Mouse (Mus musculus) embryonic facial prominence, embryonic 12.5 days (tissue): ENCODE data around the gene Rprd1b. TPM values are rescaled to one million over a fixed set of nuclear protein-coding genes. Genes with fewer than 3 reads are reported as not detected.

ENCODE experiments used
- ATAC-seq: fragments of 200-750 bp; cut with Nextera tagmentation; 2 replicates; pipeline ENCODE4 v1.8.0; 2017; ENCODE audit not compliant: insufficient number of reproducible peaks, insufficient read depth, low FRiP score, low TSS enrichment
- H3K27ac ChIP-seq: fragments of 300-500 bp; sonication (generic); 2 replicates; pipeline ENCODE4 v1.5.1; 2016; ENCODE audit warnings: mild to moderate bottlenecking
- H3K27me3 ChIP-seq: fragments of 300-500 bp; sonication (generic); 2 replicates; pipeline ENCODE4 v1.6.1; 2016; ENCODE audit warnings: mild to moderate bottlenecking, moderate library complexity
- H3K36me3 ChIP-seq: fragments of 300-500 bp; sonication (generic); 2 replicates; pipeline ENCODE4 v1.6.1; 2016; ENCODE audit warnings: mild to moderate bottlenecking
- H3K4me1 ChIP-seq: fragments of 300-500 bp; sonication (generic); 2 replicates; pipeline ENCODE4 v1.6.1; 2016
- H3K4me2 ChIP-seq: fragments of 300-500 bp; sonication (generic); replicated peaks from 2 replicates; pipeline ENCODE4 v1.6.1; 2016; ENCODE audit warnings: mild to moderate bottlenecking, moderate library complexity
- H3K4me3 ChIP-seq: fragments of 300-500 bp; sonication (generic); 2 replicates; pipeline ENCODE4 v1.5.1; 2016; ENCODE audit warnings: mild to moderate bottlenecking
- H3K9ac ChIP-seq: fragments of 300-500 bp; sonication (generic); 2 replicates; pipeline ENCODE4 v1.6.1; 2016; ENCODE audit warnings: mild to moderate bottlenecking, moderate library complexity
- H3K9me3 ChIP-seq: fragments of 300-500 bp; sonication (generic); 2 replicates; pipeline ENCODE4 v1.6.1; 2016; ENCODE audit warnings: mild to moderate bottlenecking, moderate library complexity
- whole genome bisulfite sequencing: fragments of 180-500 bp; shearing (Covaris S2); methylation state at CpG from one replicate; pipeline ENCODE4 v1.1.7; 2016; 5-methylcytosine and 5-hydroxymethylcytosine counted together
- polyA plus RNA-seq: library from polyadenylated mRNA; unstranded; fragments of >200 nt; fragmentation: Nextera tagmentation; extraction: Ambion mirVana; gene quantifications from 2 replicates; pipeline ENCODE4 v1.2.1, GENCODE M21; 2016

Rprd1b gene
- polyA plus RNA-seq, 1 experiment from 2014 or later: 52.8 TPM

- H3K36me3 ChIP-seq: no peaks in the 10 kb centered on the region
- 0 out of 2 replicates have a peak, but pooled peaks cover 5% of the 10 kb centered on the region for H3K9me3 ChIP-seq
- H3K4me1 ChIP-seq: peaks cover 13% of the 10 kb centered on the region
- 1% methylated on average over 22 of the region's 22 CpGs for WGBS
- H3K4me2 ChIP-seq: peak overlapping the region; percentile 64
- 0 out of 2 replicates have a peak overlapping the region, but pooled peaks have one; percentile 36 for H3K9ac ChIP-seq
- peak; percentile 12; the same call in 1 of the 2 replicates for ATAC-seq
- H3K27ac ChIP-seq: peak overlapping the region; percentile 80
- H3K4me3 ChIP-seq: peak overlapping the region; percentile 34
- H3K27me3 ChIP-seq: no peaks in the 10 kb centered on the region
Measured at GRCm38 (mm10) chr2:158153728-158154343, 125.5 kb downstream of the Rprd1b start.

- Histone ChIP-seq H3K4me3 (no peak overlapping the region), H3K27ac (peak overlapping the region; percentile 31; the same call in 1 of the 2 replicates), H3K4me1 (peaks cover 13% of the 10 kb centered on the region), H3K27me3 (no peaks in the 10 kb centered on the region), H3K9me3 (0 out of 2 replicates have a peak, but pooled peaks cover 5% of the 10 kb centered on the region), H3K9ac (no peak overlapping the region), H3K36me3 (no peaks in the 10 kb centered on the region), H3K4me2 (no peak overlapping the region)
- 62% methylated on average over 8 of the region's 8 CpGs for WGBS
- no peak for ATAC-seq
Measured at GRCm38 (mm10) chr2:158154641-158155040, 126.3 kb downstream of the Rprd1b start.

- no peak overlapping the region for H3K9ac ChIP-seq
- ATAC-seq: no peak
- H3K27ac ChIP-seq: no peak overlapping the region
- H3K4me1 ChIP-seq: peaks cover 13% of the 10 kb centered on the region
- H3K27me3 ChIP-seq: no peaks in the 10 kb centered on the region
- H3K9me3 ChIP-seq: 0 out of 2 replicates have a peak, but pooled peaks cover 5% of the 10 kb centered on the region
- H3K36me3 ChIP-seq: no peaks in the 10 kb centered on the region
- H3K4me3 ChIP-seq: no peak overlapping the region
- no peak overlapping the region for H3K4me2 ChIP-seq
- WGBS: 88% methylated on average over 7 of the region's 7 CpGs
Measured at GRCm38 (mm10) chr2:158155101-158155500, 126.8 kb downstream of the Rprd1b start.

GRCm38 (mm10) chr2:158155615-158156014 is 127.3 kb downstream of the Rprd1b start:
- H3K9ac ChIP-seq: no peak overlapping the region
- no peak overlapping the region for H3K4me2 ChIP-seq
- 80% methylated on average over 2 of the region's 2 CpGs for WGBS
- H3K36me3 ChIP-seq: no peaks in the 10 kb centered on the region
- H3K27ac ChIP-seq: no peak overlapping the region
- no peak overlapping the region for H3K4me3 ChIP-seq
- no peaks in the 10 kb centered on the region for H3K27me3 ChIP-seq
- no peak for ATAC-seq
- peaks cover 13% of the 10 kb centered on the region for H3K4me1 ChIP-seq
- H3K9me3 ChIP-seq: 0 out of 2 replicates have a peak, but pooled peaks cover 5% of the 10 kb centered on the region

DNA sequence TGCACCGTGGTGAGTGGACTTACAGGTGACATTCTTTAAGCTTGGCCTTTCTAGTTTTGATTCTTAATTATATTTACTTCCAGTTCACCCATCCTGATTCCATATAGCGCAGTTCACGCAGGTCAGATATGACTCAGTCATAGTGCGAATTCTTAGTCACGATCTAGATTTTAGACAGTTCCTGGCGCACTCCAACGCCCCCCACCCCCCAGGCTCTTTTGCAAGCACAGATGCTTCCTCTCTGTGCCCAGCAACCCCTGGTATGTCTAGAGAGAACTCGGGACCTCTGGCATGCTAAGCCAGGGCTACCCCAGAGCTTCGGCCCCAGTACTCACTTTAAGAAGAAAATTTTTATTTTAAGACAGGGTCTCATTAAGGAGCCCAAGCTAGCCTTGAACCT is 128.2 kb downstream of the Rprd1b start:
- ATAC-seq: no peak
- Histone ChIP-seq H3K36me3 (no peaks in the 10 kb centered on the region), H3K27me3 (no peaks in the 10 kb centered on the region), H3K27ac (no peak overlapping the region), H3K4me3 (no peak overlapping the region), H3K9me3 (no peaks in the 10 kb centered on the region), H3K9ac (no peak overlapping the region), H3K4me2 (no peak overlapping the region), H3K4me1 (peaks cover 13% of the 10 kb centered on the region)
- WGBS: 82% methylated on average over 9 of the region's 9 CpGs

DNA sequence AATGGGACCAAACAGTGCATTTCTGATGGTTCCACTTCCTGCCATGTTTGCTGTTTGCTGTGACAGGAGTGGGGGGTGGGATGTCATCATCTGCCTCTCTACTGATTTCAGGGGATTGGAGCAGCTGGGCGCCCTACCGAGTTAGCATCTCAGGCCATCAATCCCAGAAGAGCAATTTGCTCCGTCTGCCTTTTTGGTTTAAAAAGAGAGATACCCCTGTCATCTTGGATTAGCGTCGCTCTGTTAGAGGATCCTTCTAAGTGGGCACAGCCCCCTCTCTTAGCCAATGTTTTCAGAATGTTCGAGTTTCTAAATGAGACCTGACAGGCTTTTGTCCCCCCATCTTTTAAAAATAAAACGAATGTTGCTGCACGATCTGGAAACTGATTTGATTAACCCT is 129.4 kb downstream of the Rprd1b start:
- H3K9me3 ChIP-seq: no peaks in the 10 kb centered on the region
- no peak overlapping the region for H3K9ac ChIP-seq
- H3K27ac ChIP-seq: no peak overlapping the region
- WGBS: 61% methylated on average over 8 of the region's 8 CpGs
- no peak overlapping the region for H3K4me3 ChIP-seq
- ATAC-seq: no peak
- H3K4me1 ChIP-seq: peaks cover 8% of the 10 kb centered on the region
- no peak overlapping the region for H3K4me2 ChIP-seq
- no peaks in the 10 kb centered on the region for H3K36me3 ChIP-seq
- no peaks in the 10 kb centered on the region for H3K27me3 ChIP-seq

GRCm38 (mm10) chr2:158159376-158160235 is 131.3 kb downstream of the Rprd1b start:
- no peak overlapping the region for H3K9ac ChIP-seq
- no peak overlapping the region for H3K4me2 ChIP-seq
- H3K36me3 ChIP-seq: no peaks in the 10 kb centered on the region
- H3K27me3 ChIP-seq: no peaks in the 10 kb centered on the region
- H3K4me1 ChIP-seq: no peaks in the 10 kb centered on the region; the same call in 1 of the 2 replicates
- H3K4me3 ChIP-seq: no peak overlapping the region
- 58% methylated on average over 7 of the region's 7 CpGs for WGBS
- H3K9me3 ChIP-seq: no peaks in the 10 kb centered on the region
- no peak overlapping the region for H3K27ac ChIP-seq
- ATAC-seq: no peak

- Histone ChIP-seq H3K4me2 (no peak overlapping the region), H3K9ac (no peak overlapping the region), H3K27ac (no peak overlapping the region), H3K9me3 (no peaks in the 10 kb centered on the region), H3K4me3 (no peak overlapping the region), H3K27me3 (no peaks in the 10 kb centered on the region), H3K4me1 (no peaks in the 10 kb centered on the region; the same call in 1 of the 2 replicates), H3K36me3 (no peaks in the 10 kb centered on the region)
- ATAC-seq: no peak
- WGBS: 86% methylated on average over 6 of the region's 6 CpGs
Measured at GRCm38 (mm10) chr2:158161761-158162160, 133.5 kb downstream of the Rprd1b start.

DNA sequence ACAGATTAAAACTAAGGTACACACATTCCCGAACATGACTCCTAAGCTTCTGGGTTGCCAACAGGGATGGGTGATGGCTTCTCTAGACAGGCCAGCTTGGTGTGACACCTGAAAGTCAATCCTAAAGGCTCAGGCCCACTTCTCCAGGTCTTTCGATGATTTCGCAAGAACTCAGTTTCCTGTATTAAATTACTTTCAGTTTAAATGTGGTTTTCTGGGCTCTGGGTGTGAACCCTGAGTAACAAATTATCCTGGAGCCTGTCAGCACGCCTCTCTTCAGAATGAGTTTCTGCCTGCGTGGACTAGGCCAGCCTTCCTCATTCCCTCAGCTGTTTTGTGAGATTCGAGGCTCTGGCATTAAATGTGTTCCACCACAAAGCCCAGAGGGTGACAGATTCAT is 134.7 kb downstream of the Rprd1b start:
- Histone ChIP-seq H3K27me3 (no peaks in the 10 kb centered on the region), H3K4me3 (no peak overlapping the region), H3K9ac (no peak overlapping the region), H3K36me3 (no peaks in the 10 kb centered on the region), H3K27ac (no peak overlapping the region), H3K9me3 (no peaks in the 10 kb centered on the region), H3K4me2 (no peak overlapping the region), H3K4me1 (no peaks in the 10 kb centered on the region; the same call in 1 of the 2 replicates)
- no peak for ATAC-seq
- 74% methylated on average over 6 of the region's 6 CpGs for WGBS

DNA sequence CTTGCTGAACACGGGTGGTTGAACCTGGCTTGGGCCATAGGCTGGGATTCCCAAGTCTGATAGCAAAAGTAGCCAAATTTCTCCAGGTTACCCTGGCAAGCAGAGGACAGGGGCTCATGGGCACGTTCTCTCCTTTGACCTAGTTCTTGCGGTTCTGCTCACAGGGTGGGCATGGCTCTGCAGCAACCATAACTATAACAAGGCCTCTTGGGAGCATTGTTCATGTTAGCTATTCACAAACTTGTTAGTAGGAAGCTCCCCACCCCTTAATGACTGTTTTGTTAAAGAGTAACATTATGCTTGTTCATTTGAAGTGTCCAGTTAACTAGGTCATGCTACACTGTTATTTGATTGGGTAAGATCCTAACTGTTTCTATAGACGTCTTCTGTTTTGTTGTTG is 137.5 kb downstream of the Rprd1b start:
- Histone ChIP-seq H3K9ac (no peak overlapping the region), H3K9me3 (no peaks in the 10 kb centered on the region), H3K4me3 (no peak overlapping the region), H3K36me3 (no peaks in the 10 kb centered on the region), H3K27me3 (no peaks in the 10 kb centered on the region), H3K27ac (no peak overlapping the region), H3K4me1 (peaks cover 8% of the 10 kb centered on the region; the same call in 1 of the 2 replicates), H3K4me2 (no peak overlapping the region)
- 80% methylated on average over 4 of the region's 4 CpGs for WGBS
- no peak for ATAC-seq

GRCm38 (mm10) chr2:158166628-158167027 is 138.3 kb downstream of the Rprd1b start:
- Histone ChIP-seq H3K9ac (no peak overlapping the region), H3K36me3 (no peaks in the 10 kb centered on the region), H3K27me3 (no peaks in the 10 kb centered on the region), H3K4me1 (peaks cover 8% of the 10 kb centered on the region; the same call in 1 of the 2 replicates), H3K4me2 (no peak overlapping the region), H3K9me3 (no peaks in the 10 kb centered on the region), H3K4me3 (no peak overlapping the region), H3K27ac (no peak overlapping the region)
- 73% methylated on average over 7 of the region's 7 CpGs for WGBS
- ATAC-seq: no peak
